Mouse (Mus musculus) embryonic fibroblast, embryonic 13.5 days (primary cell): ENCODE measurements around the gene Apba3.

Experiments
- CTCF ChIP-seq: IDR thresholded peaks from 2 replicates; pipeline ENCODE4 v1.5.1; 2011; ENCODE audit warnings: mild to moderate bottlenecking, control low read depth, low read length, moderate library complexity, borderline replicate concordance; ENCODE audit not compliant: insufficient read depth
- POLR2A ChIP-seq: IDR thresholded peaks from 2 replicates; pipeline ENCODE4 v1.6.1; 2011; ENCODE audit warnings: low read depth, mild to moderate bottlenecking, control low read depth, low read length, moderate library complexity

DNA sequence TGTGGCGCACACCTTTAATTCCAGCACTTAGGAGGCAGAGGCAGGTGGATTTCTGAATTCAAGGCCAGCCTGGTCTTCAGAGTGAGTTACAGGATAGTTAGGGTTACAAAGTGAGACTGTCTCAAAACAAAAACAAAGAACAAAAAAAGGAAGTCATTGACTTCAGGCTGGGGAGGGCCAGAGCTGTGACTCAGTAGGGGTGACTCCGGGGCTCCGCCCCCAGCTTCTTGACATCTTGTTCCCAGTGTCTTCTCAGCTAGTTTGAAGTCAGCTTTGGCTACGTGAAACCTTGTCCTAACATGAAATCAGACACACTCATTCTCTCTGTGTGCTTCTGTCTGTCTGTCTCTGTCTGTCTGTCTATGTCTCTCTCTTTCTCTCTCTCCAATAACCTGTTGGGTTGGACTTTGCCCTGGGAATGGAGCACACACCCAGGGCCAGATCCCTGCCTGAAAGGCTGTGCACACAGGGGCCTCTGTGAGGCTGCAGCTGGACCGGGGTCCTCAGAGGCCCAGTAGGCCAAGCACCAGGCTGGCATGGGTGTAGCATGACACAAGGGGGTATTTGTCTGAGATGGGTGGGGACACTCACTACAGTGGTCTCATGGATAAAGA is 45.3 kb upstream of the Apba3 start:
- TF ChIP-seq CTCF (no peak), POLR2A (no peak)
